ENCODE assay signal across 8 mouse cellular contexts in the genomic region with DNA sequence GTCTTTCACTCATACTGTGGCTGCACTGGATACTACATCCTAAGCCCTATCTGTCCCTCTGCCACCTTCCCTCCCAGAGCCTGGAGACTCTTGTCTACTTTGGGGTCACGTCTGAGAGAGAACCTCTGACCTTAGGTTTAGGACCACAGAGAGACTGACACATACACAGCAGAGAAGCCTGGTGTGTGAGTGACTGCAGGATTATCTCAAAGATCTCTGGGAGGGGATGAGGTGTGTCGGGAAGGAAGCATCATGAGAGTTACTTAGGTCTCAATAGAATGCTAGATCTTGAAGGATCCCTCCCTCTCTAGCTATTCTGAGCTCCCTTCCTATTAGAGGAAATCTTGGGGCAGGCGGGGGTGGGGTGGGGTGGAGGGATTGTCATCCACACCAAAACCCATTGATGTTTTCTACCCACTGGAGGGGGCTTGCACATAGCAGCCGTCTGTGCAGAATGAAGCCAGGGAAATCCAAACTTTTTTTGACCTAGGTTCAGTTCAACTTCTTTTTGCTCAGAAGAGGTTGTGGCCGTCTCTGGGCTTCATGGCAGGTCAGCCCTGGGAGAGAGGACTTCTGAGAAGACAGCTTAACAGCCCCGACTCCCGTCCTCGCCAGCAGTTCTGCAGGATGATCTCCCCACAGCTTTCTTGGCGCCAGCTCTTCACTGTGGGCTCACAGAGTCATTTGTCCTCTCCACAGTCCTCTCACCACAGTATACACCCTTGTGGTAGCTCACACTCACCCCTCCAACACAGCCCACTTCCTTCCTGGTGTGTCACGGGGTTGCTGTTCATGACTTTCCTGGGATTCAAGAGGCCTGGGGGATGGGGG. TPM values are rescaled to one million over a fixed set of nuclear protein-coding genes. Genes with fewer than 3 reads are reported as not detected.
DNase-seq lines count a peak whose midpoint lies in the region; ATAC-seq and TF ChIP-seq lines count a peak whose summit lies in the region.

No protein-coding gene starts in this region.

- peaks cover 10% of the 10 kb centered on the region for H3K4me1 ChIP-seq in kidney, adult 2 months (ENCODE audit: control insufficient read depth, insufficient read depth, low read length)
- peaks cover 24% of the 10 kb centered on the region for H3K4me1 ChIP-seq in embryonic facial prominence, embryonic 14.5 days (ENCODE audit: control insufficient read depth, insufficient read depth, low read length)
- peaks cover 23% of the 10 kb centered on the region for H3K4me1 ChIP-seq in midbrain, embryonic 15.5 days
- no peaks in the 10 kb centered on the region for H3K4me1 ChIP-seq in liver, postnatal 0 days (ENCODE audit: insufficient read depth)

- no peaks in the 10 kb centered on the region for H3K27me3 ChIP-seq in kidney, adult 2 months (replicated peaks; ENCODE audit: control insufficient read depth, insufficient read depth, low read length)
- no peaks in the 10 kb centered on the region for H3K27me3 ChIP-seq in embryonic facial prominence, embryonic 14.5 days (replicated peaks; ENCODE audit: control insufficient read depth, insufficient read depth, low read length)
- H3K27me3 ChIP-seq in midbrain, embryonic 15.5 days (replicated peaks): no peaks in the 10 kb centered on the region; the same call in 1 of the 2 replicates
- no peaks in the 10 kb centered on the region; the same call in 1 of the 2 replicates for H3K27me3 ChIP-seq in liver, postnatal 0 days (ENCODE audit: insufficient read depth, low read length)

- ATAC-seq in embryonic facial prominence, embryonic 14.5 days (ENCODE audit: low read depth): no peak
- ATAC-seq in midbrain, embryonic 15.5 days (replicated peaks): no peak; the same call in 1 of the 2 replicates
- no peak for ATAC-seq in liver, postnatal 0 days

- H3K9ac ChIP-seq in embryonic facial prominence, embryonic 14.5 days (ENCODE audit: low read depth, low read length): no peak overlapping the region
- peak overlapping the region; percentile 23; the same call in 1 of the 2 replicates for H3K9ac ChIP-seq in midbrain, embryonic 15.5 days
- no peak overlapping the region for H3K9ac ChIP-seq in liver, postnatal 0 days (replicated peaks)

- intact Hi-C loops in heart, postnatal 36 days (cut with DNase I): loop anchor here (2.0 to 5.0 kb wide), 2 partner anchors 84 to 94 kb away; no protein-coding TSS in a partner anchor

- H3K27ac ChIP-seq in kidney, adult 2 months (ENCODE audit: insufficient read depth, low read depth, low read length): 0 out of 2 replicates have a peak overlapping the region, but pooled peaks have one; percentile 11
- peak overlapping the region; percentile 79; the same call in 1 of the 2 replicates for H3K27ac ChIP-seq in embryonic facial prominence, embryonic 14.5 days (replicated peaks; ENCODE audit: low read depth, low read length)
- peak overlapping the region; percentile 73 for H3K27ac ChIP-seq in midbrain, embryonic 15.5 days
- H3K27ac ChIP-seq in liver, postnatal 0 days (ENCODE audit: low read depth): no peak overlapping the region

- peak overlapping the region; percentile 61; the same call in 1 of the 2 replicates for H3K4me2 ChIP-seq in embryonic facial prominence, embryonic 14.5 days (ENCODE audit: low read depth, low read length)
- H3K4me2 ChIP-seq in midbrain, embryonic 15.5 days: peak overlapping the region; percentile 51; the same call in 1 of the 2 replicates
- H3K4me2 ChIP-seq in liver, postnatal 0 days (ENCODE audit: low read depth, low read length): no peak overlapping the region

- no peak for TF ChIP-seq POLR2A in kidney, adult 2 months (IDR thresholded peaks at IDR 0.05; ENCODE audit: low read depth, low read length)

- no peak for TF ChIP-seq EP300 in liver, postnatal 0 days (IDR thresholded peaks at IDR 0.05; ENCODE audit: low read depth)

- H3K4me3 ChIP-seq in kidney, adult 2 months (ENCODE audit: insufficient read depth, low read depth, low read length): no peak overlapping the region
- no peak overlapping the region for H3K4me3 ChIP-seq in embryonic facial prominence, embryonic 14.5 days (ENCODE audit: low read depth, low read length)
- no peak overlapping the region for H3K4me3 ChIP-seq in midbrain, embryonic 15.5 days
- no peak overlapping the region for H3K4me3 ChIP-seq in liver, postnatal 0 days (ENCODE audit: low read depth, low read length)

- WGBS in kidney, adult 2 months: 60% methylated on average over 10 of the region's 10 CpGs
- 62% methylated on average over 10 of the region's 10 CpGs for WGBS in embryonic facial prominence, embryonic 14.5 days
- 64% methylated on average over 10 of the region's 10 CpGs for WGBS in midbrain, embryonic 15.5 days
- 32% methylated on average over 10 of the region's 10 CpGs for WGBS in liver, postnatal 0 days (ENCODE audit: insufficient replicate concordance)

- H3K36me3 ChIP-seq in kidney, adult 2 months (ENCODE audit: control insufficient read depth, insufficient read depth, low read length): no peaks in the 10 kb centered on the region
- no peaks in the 10 kb centered on the region for H3K36me3 ChIP-seq in embryonic facial prominence, embryonic 14.5 days (ENCODE audit: control insufficient read depth, insufficient read depth, low read length)
- H3K36me3 ChIP-seq in midbrain, embryonic 15.5 days (replicated peaks): no peaks in the 10 kb centered on the region
- no peaks in the 10 kb centered on the region for H3K36me3 ChIP-seq in liver, postnatal 0 days (replicated peaks; ENCODE audit: insufficient read depth, low read length)

- TF ChIP-seq CTCF in kidney, adult 2 months (conservative IDR thresholded peaks at IDR 0.05; ENCODE audit: insufficient read depth, insufficient read length, low read depth, low read length): no peak
- no peak for TF ChIP-seq CTCF in liver, postnatal 0 days (IDR thresholded peaks at IDR 0.05; ENCODE audit: low read depth)

- H3K9me3 ChIP-seq in embryonic facial prominence, embryonic 14.5 days (ENCODE audit: control insufficient read depth, low read length): no peaks in the 10 kb centered on the region
- H3K9me3 ChIP-seq in midbrain, embryonic 15.5 days: no peaks in the 10 kb centered on the region
- no peaks in the 10 kb centered on the region for H3K9me3 ChIP-seq in liver, postnatal 0 days (ENCODE audit: low read length)

- peak; percentile 30 for DNase-seq in kidney, adult 2 months
- no peak for DNase-seq in kidney, postnatal 14 days
- DNase-seq in embryonic facial prominence, embryonic 14.5 days (ENCODE audit: low spot score): no peak
- DNase-seq in heart, postnatal 36 days: peak; percentile 16 to 26
- DNase-seq in liver, postnatal 0 days: no peak
- no peak for DNase-seq in layer of hippocampus, adult 8-10 months (ENCODE audit: low spot score in 2 of 2)
- DNase-seq in right cerebral cortex, postnatal 25 days: no peak

RNA-seq across cellular contexts. Expression of gene Jam3, which starts 37.8 kb away (rescaled TPM):
- polyA plus RNA-seq in kidney, adult 2 months (2012; rRNA removed): 35.5 and 37.1 TPM in 2 replicates
- 121 and 122 TPM in 2 replicates for polyA plus RNA-seq in embryonic facial prominence, embryonic 14.5 days (2014; fragmentation: Nextera tagmentation; extraction: Ambion mirVana)
- 10 to 100 TPM; 14.3 to 18.3 TPM for total RNA-seq in heart, postnatal 36 days (2021)
- polyA plus RNA-seq in midbrain, embryonic 15.5 days (2015; fragmentation: Nextera tagmentation; extraction: Ambion mirVana): 52.2 and 53.5 TPM in 2 replicates
- 1.5 and 1.7 TPM in 2 replicates for polyA plus RNA-seq in liver, postnatal 0 days (2015; fragmentation: Nextera tagmentation; extraction: Ambion mirVana)
- 10 to 100 TPM; 37.2 to 45.0 (median 41.6) TPM for total RNA-seq in layer of hippocampus, adult 8-10 months (2022)

Comparison
In these comparisons a context has a peak if more than half of its experiments do, and no peak if none do; other contexts are left out.
1. DNase-seq: peak in kidney, adult 2 months (single experiment) and heart, postnatal 36 days (2 of 2); none in kidney, postnatal 14 days (single experiment), embryonic facial prominence, embryonic 14.5 days (single experiment), liver, postnatal 0 days (single experiment), layer of hippocampus, adult 8-10 months (0 of 2) and right cerebral cortex, postnatal 25 days (single experiment).
2. RNA of gene Jam3, which starts 37.8 kb away (polyA plus RNA-seq): 121 to 122 TPM in embryonic facial prominence, embryonic 14.5 days, 52.2 to 53.5 TPM in midbrain, embryonic 15.5 days and 35.5 to 37.1 TPM in kidney, adult 2 months; 1.5 to 1.7 TPM in liver, postnatal 0 days; every median in the first group is over 10 times any median in the second.